ENCODE assay signal across 18 mouse cellular contexts in the genomic region with DNA sequence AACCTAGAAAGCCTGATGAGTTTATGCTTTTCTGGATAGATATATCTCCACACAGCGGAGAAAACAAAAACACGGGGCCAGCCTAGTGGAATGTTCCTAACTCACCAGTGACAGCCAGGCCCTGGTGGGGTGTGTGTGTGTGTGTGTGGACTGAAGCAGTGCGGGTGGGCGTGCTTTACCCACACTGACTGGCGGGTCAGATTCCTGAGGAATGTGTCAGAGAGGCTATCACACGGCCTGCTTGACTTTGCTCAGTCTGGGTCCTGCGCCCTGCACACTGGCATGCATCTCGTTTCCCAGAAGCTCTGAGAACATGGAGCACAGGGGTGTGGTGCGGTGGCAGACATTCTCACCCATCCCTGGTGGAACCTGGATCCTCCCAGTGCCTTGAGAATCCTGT. TPM values are rescaled to one million over a fixed set of nuclear protein-coding genes. Genes with fewer than 3 reads are reported as not detected.
A peak's percentile ranks its signal among the peaks of the same experiment; 100 is the strongest.
DNase-seq lines count a peak whose midpoint lies in the region; ATAC-seq and TF ChIP-seq lines count a peak whose summit lies in the region.
"Had no signal": no experiment of that assay in that cellular context is flagged by ENCODE, and none has a peak within 500 bp of the region (broad histone marks: within the 10 kb centered on the region; RNA-seq: fewer than 3 reads in every experiment).

No protein-coding gene starts in this region.

- H3K27me3 ChIP-seq in heart, embryonic 14.5 days (ENCODE audit: control insufficient read depth, insufficient read depth, low read length): no peaks in the 10 kb centered on the region
- no peaks in the 10 kb centered on the region for H3K27me3 ChIP-seq in lung, postnatal 0 days (replicated peaks; ENCODE audit: insufficient read depth, low read length)
- H3K27me3 ChIP-seq in stomach, embryonic 16.5 days (ENCODE audit: control insufficient read depth, insufficient read depth, low read length): no peaks in the 10 kb centered on the region
- H3K27me3 ChIP-seq: hindbrain, embryonic 13.5 days; liver, embryonic 13.5 days had no signal

- TF ChIP-seq EP300 in lung, postnatal 0 days (IDR thresholded peaks at IDR 0.05): no peak

- no peak for DNase-seq in heart, postnatal 14 days
- DNase-seq in lung, postnatal 0 days (ENCODE audit: low spot score): peak; percentile 61
- DNase-seq in lung, adult 2 months: no peak
- DNase-seq in NIH3T3 (ENCODE audit: low read depth): peak; percentile 44
- no peak for DNase-seq in retina, postnatal 1 day
- DNase-seq in frontal cortex, postnatal 25 days (ENCODE audit: low spot score in 2 of 2): no peak
- DNase-seq: cerebellum, postnatal 36 days; gastrocnemius, postnatal 25 days; kidney, adult 11 months; liver, embryonic 13.5 days; midbrain, embryonic 14.5 days; right cerebral cortex, postnatal 14 days had no signal

- 22% methylated on average over 9 of the region's 9 CpGs for WGBS in heart, embryonic 14.5 days
- 47% methylated on average over 9 of the region's 9 CpGs for WGBS in lung, postnatal 0 days
- 60% methylated on average over 9 of the region's 9 CpGs for WGBS in lung, adult 2 months
- WGBS in stomach, embryonic 16.5 days: 56% methylated on average over 9 of the region's 9 CpGs

- no peak for TF ChIP-seq POLR2A in lung, adult 2 months (IDR thresholded peaks at IDR 0.05; ENCODE audit: borderline replicate concordance, extremely low read depth, low read depth, low read length)

- H3K9ac ChIP-seq in heart, embryonic 14.5 days (ENCODE audit: low read length): peak overlapping the region; percentile 16; the same call in 1 of the 2 replicates
- H3K9ac ChIP-seq in lung, postnatal 0 days (replicated peaks; ENCODE audit: low read depth): no peak overlapping the region
- H3K9ac ChIP-seq in stomach, embryonic 16.5 days (ENCODE audit: low read length): no peak overlapping the region
- H3K9ac ChIP-seq: hindbrain, embryonic 13.5 days; liver, embryonic 13.5 days had no signal

- H3K27ac ChIP-seq in heart, embryonic 14.5 days (replicated peaks in 1 of 2; ENCODE audit: control insufficient read depth in 1 of 2, insufficient read depth in 1 of 2, low read depth in 2 of 2, low read length in 2 of 2): peak overlapping the region; percentile 24 to 33; a peak in 2 of 4 replicates
- no peak overlapping the region for H3K27ac ChIP-seq in lung, postnatal 0 days (ENCODE audit: low read length)
- no peak overlapping the region for H3K27ac ChIP-seq in stomach, embryonic 16.5 days (ENCODE audit: low read length)
- H3K27ac ChIP-seq: hindbrain, embryonic 13.5 days; layer of hippocampus, adult 2 months; liver, embryonic 13.5 days had no signal

- ATAC-seq in heart, embryonic 14.5 days (ENCODE audit: insufficient number of reproducible peaks, insufficient read depth, low FRiP score, low read depth): peak; percentile 40; the same call in 1 of the 2 replicates
- ATAC-seq in lung, postnatal 0 days: peak; percentile 91
- ATAC-seq in stomach, embryonic 16.5 days (ENCODE audit: insufficient read depth, low FRiP score): peak; percentile 44; the same call in 1 of the 2 replicates
- ATAC-seq: CD4-positive, CD25-positive, alpha-beta regulatory T cell, adult 4 months had no signal

- H3K4me3 ChIP-seq in heart, embryonic 14.5 days (ENCODE audit: control insufficient read depth in 1 of 2, insufficient read depth in 1 of 2, low read depth in 1 of 2, low read length in 2 of 2): no peak overlapping the region
- no peak overlapping the region for H3K4me3 ChIP-seq in lung, postnatal 0 days (ENCODE audit: low read depth, low read length)
- H3K4me3 ChIP-seq in lung, adult 2 months (replicated peaks; ENCODE audit: extremely low read depth, low read depth, low read length): no peak overlapping the region
- no peak overlapping the region for H3K4me3 ChIP-seq in stomach, embryonic 16.5 days (replicated peaks; ENCODE audit: low read length)
- H3K4me3 ChIP-seq: forebrain, embryonic 10.5 days; hindbrain, embryonic 13.5 days; layer of hippocampus, adult 2 months; liver, embryonic 13.5 days had no signal

- H3K4me1 ChIP-seq in heart, embryonic 14.5 days (ENCODE audit: control insufficient read depth in 2 of 2, insufficient read depth in 2 of 2, low read length in 2 of 2): peaks cover 17 to 20% of the 10 kb centered on the region in 2 experiments
- no peaks in the 10 kb centered on the region for H3K4me1 ChIP-seq in lung, postnatal 0 days (ENCODE audit: insufficient read depth, low read depth, low read length)
- peaks cover 6% of the 10 kb centered on the region for H3K4me1 ChIP-seq in lung, adult 2 months (ENCODE audit: control insufficient read depth, insufficient read depth, low read length)
- 0 out of 2 replicates have a peak, but pooled peaks cover 11% of the 10 kb centered on the region for H3K4me1 ChIP-seq in stomach, embryonic 16.5 days (ENCODE audit: control insufficient read depth, insufficient read depth, low read length)

- H3K9me3 ChIP-seq in heart, embryonic 14.5 days (ENCODE audit: control insufficient read depth, low read length): no peaks in the 10 kb centered on the region
- H3K9me3 ChIP-seq in lung, postnatal 0 days (ENCODE audit: low read length): no peaks in the 10 kb centered on the region
- H3K9me3 ChIP-seq in stomach, embryonic 16.5 days (replicated peaks; ENCODE audit: control insufficient read depth, low read length): no peaks in the 10 kb centered on the region
- H3K9me3 ChIP-seq: forebrain, embryonic 10.5 days; liver, embryonic 13.5 days had no signal

- peaks cover 3% of the 10 kb centered on the region; the same call in 1 of the 2 replicates for H3K36me3 ChIP-seq in heart, embryonic 14.5 days (ENCODE audit: control insufficient read depth, insufficient read depth, low read length)
- no peaks in the 10 kb centered on the region; the same call in 1 of the 2 replicates for H3K36me3 ChIP-seq in lung, postnatal 0 days (ENCODE audit: insufficient read depth, low read length)
- peaks cover 12% of the 10 kb centered on the region; the same call in 1 of the 2 replicates for H3K36me3 ChIP-seq in stomach, embryonic 16.5 days (ENCODE audit: control insufficient read depth, insufficient read depth, low read length)

- intact Hi-C loops in heart, postnatal 14 days (cut with DNase I): no loop called here

- TF ChIP-seq CTCF in lung, postnatal 0 days (IDR thresholded peaks at IDR 0.05): no peak
- TF ChIP-seq CTCF in lung, adult 2 months (IDR thresholded peaks at IDR 0.05; ENCODE audit: insufficient read depth, low read length): no peak

- no peak overlapping the region for H3K4me2 ChIP-seq in heart, embryonic 14.5 days (ENCODE audit: low read length)
- no peak overlapping the region for H3K4me2 ChIP-seq in lung, postnatal 0 days (replicated peaks; ENCODE audit: low read depth, low read length)
- H3K4me2 ChIP-seq in stomach, embryonic 16.5 days (ENCODE audit: low read depth, low read length): no peak overlapping the region
- H3K4me2 ChIP-seq: hindbrain, embryonic 13.5 days; liver, embryonic 13.5 days had no signal

RNA-seq across cellular contexts. Expression of a gene that starts 21.8 kb away (rescaled TPM):
- 56.1 and 63.4 TPM in 2 replicates for polyA plus RNA-seq in heart, embryonic 14.5 days (2014; fragmentation: Nextera tagmentation; extraction: Ambion mirVana)
- total RNA-seq in heart, postnatal 14 days (2021): 10 to 100 TPM; 22.7 to 22.9 TPM
- polyA plus RNA-seq in lung, postnatal 0 days (2015; fragmentation: Nextera tagmentation; extraction: Ambion mirVana): 127 and 148 TPM in 2 replicates
- 54.3 and 63.0 TPM in 2 replicates for polyA plus RNA-seq in lung, adult 2 months (2012; rRNA removed)
- polyA plus RNA-seq in stomach, embryonic 16.5 days (2015; fragmentation: Nextera tagmentation; extraction: Ambion mirVana): 110 and 114 TPM in 2 replicates

Comparison
In these comparisons a context has a peak if more than half of its experiments do, and no peak if none do; other contexts are left out.
1. DNase-seq: peak in lung, postnatal 0 days (single experiment) and NIH3T3 (single experiment); none in heart, postnatal 14 days (0 of 2), lung, adult 2 months (single experiment), retina, postnatal 1 day (single experiment) and frontal cortex, postnatal 25 days (0 of 2).
2. ATAC-seq: peak in every context shown above with its lines; median percentile 91 in lung, postnatal 0 days; 44 in stomach, embryonic 16.5 days; 40 in heart, embryonic 14.5 days.
3. H3K27ac ChIP-seq: peak in heart, embryonic 14.5 days (2 of 2); none in lung, postnatal 0 days (single experiment) and stomach, embryonic 16.5 days (single experiment).